Mouse (Mus musculus): Measurements from ENCODE around the gene Apba3.

GRCm38 (mm10) chr10:81245166-81245565 lies 21.6 kb upstream of the Apba3 start:
- 0 out of 2 replicates have a peak, but pooled peaks have one; percentile 16 for TF ChIP-seq POLR2A (IDR thresholded peaks at IDR 0.05; ENCODE audit: borderline replicate concordance, control insufficient read depth, low read depth, low read length)
- TF ChIP-seq CTCF (IDR thresholded peaks at IDR 0.05; ENCODE audit: control insufficient read depth, insufficient read depth, low read length) = no peak
